Mouse (Mus musculus): Measurements from ENCODE around the gene Btbd1.

GRCm38 (mm10) chr7:81744145-81744544, 85.1 kb downstream of the Btbd1 start:
- TF ChIP-seq CTCF (IDR thresholded peaks at IDR 0.05; ENCODE audit: low read depth): peak; percentile 78
- TF ChIP-seq EP300 (optimal IDR thresholded peaks at IDR 0.05): no peak
